Mouse (Mus musculus): Measurements from ENCODE around the gene Wdr1. TPM values are rescaled to one million over a fixed set of nuclear protein-coding genes. Genes with fewer than 3 reads are reported as not detected.

The Wdr1 gene
- polyA plus RNA-seq, 1 experiment from 2014 or later = 173 TPM

GRCm38 (mm10) chr5:38476861-38477565, 86.0 kb downstream of the Wdr1 start:
- TF ChIP-seq CTCF (IDR thresholded peaks at IDR 0.05; ENCODE audit: low read depth) = peak; percentile 48
- Histone ChIP-seq H3K4me2 (replicated peaks; ENCODE audit: low read depth) (no peak overlapping the region), H3K27ac (ENCODE audit: low read depth, low read length) (no peak overlapping the region), H3K36me3 (ENCODE audit: control insufficient read depth, insufficient read depth) (no peaks in the 10 kb centered on the region; the same call in 1 of the 2 replicates), H3K9me3 (ENCODE audit: control insufficient read depth) (no peaks in the 10 kb centered on the region), H3K4me3 (ENCODE audit: low read depth, low read length) (no peak overlapping the region), H3K9ac (ENCODE audit: low read depth, low read length) (no peak overlapping the region), H3K4me1 (replicated peaks; ENCODE audit: control insufficient read depth, insufficient read depth, low read length) (no peaks in the 10 kb centered on the region), H3K27me3 (replicated peaks; ENCODE audit: control insufficient read depth, insufficient read depth, low read length) (no peaks in the 10 kb centered on the region)
- 91% methylated on average over 25 of the region's 25 CpGs for WGBS
- ATAC-seq = no peak

Other genes starting within 250 kb of the Wdr1 start
- gene Drd5, start 243.9 kb downstream of the Wdr1 start, polyA plus RNA-seq (2015; fragmentation: Nextera tagmentation; extraction: Ambion mirVana) = not detected in 2 replicates
- gene Slc2a9, start 60.1 kb downstream of the Wdr1 start, polyA plus RNA-seq (2015; fragmentation: Nextera tagmentation; extraction: Ambion mirVana) = 2.4 and 3.4 TPM in 2 replicates
- gene Zfp518b, start 121.6 kb upstream of the Wdr1 start, polyA plus RNA-seq (2015; fragmentation: Nextera tagmentation; extraction: Ambion mirVana) = 2.5 and 2.6 TPM in 2 replicates